Mouse (Mus musculus): ENCODE results near the gene Rfx8.

Gene Rfx8

GRCm38 (mm10) chr1:39720632-39721350 lies at the start of gene Rfx8:
Gene Rfx8 (minus strand): TSS chr1:39720997.
- DNase-seq (ENCODE audit: low read depth), result no peak

DNA sequence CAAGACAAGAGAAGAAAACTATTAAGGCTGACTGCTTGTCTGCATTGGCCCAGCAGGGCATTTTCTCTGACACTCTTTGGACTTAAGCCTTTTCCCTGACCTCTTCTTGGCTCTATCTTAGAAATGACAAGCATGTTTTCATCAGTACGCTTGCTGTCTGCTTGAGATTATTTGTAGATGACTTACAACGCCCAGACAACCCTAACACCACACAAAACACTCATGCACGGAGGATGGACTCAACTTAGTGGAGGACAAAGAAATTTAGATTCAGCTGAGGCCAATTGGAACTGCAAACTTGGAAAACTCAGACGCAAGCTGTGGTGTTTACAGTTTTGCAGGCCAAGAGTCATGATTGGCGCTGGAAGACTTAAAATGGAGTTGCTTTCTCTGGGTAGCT lies 49.6 kb upstream of the Rfx8 start:
- DNase-seq (ENCODE audit: low read depth), result peak; percentile 15

DNA sequence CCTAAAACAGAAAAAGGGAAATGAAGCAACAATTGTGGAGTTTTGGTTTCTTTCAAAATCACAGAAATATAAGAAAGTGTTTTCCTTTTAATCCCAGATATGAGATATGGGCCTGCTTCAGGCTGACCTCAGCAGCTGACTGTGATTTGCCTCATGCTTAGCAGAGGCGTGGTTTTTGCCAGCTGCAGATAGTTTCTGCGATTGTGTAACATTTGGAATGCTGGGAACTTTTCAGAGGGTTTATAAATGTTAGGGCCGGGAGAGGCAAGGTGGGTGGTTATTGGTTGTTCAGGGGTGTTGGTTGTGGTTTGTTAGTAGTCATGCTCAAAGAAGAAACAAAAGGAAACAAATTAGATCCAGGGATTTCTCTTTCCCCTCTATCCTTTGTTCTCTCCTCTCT lies 47.2 kb upstream of the Rfx8 start:
- DNase-seq (ENCODE audit: low read depth), result peak; percentile 25

DNA sequence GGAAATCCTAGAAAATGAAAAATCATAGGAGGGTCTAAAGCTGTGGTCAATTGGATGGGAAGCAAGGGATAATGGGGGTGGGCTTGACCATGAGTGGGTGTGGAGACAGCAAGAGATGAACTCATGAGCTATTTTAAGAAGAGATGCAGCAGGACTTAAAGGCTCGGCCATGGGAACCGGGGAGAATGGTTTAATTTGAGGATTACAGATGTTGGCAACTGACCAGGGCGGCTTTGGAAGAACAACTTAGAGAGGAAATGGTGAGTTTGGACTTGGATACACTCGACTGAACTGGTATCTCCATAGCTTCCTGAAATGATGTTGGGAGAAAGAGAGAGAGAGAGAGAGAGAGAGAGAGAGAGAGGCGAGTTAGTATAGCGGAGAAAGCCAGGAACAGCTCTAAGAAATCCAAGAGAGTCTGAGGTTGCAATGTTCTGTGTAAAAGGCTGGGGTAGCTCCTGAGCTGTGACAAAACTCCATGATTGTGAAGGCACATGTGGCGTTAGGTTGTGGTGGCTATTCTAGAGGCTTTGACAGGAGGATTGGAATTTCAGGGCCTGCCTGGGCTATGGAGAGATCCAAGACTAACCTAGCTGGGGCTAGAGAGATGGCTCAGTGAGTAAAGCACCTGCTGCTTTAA lies 45.2 kb upstream of the Rfx8 start:
- DNase-seq (ENCODE audit: low read depth), result no peak

DNA sequence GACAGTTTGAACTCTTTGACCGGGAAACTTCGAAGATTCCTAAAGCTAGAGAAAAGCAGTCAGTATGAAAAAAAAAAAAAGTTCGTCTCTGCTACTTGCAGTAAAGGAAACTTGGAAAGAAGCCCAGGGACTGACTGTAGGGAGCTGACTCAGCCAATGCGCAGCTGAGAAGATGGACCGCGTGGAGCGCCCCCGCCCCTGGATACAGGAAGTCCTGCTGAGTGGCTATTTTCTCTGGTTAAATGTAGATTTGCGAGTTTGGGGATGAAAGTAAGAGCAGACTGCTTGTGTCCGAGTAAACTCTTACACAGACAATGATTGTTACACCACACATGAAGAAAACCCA lies 41.2 kb upstream of the Rfx8 start:
- DNase-seq (ENCODE audit: low read depth), result peak; percentile 97

GRCm38 (mm10) chr1:39761211-39762024 lies 40.6 kb upstream of the Rfx8 start:
- DNase-seq (ENCODE audit: low read depth), result peak; percentile 91

DNA sequence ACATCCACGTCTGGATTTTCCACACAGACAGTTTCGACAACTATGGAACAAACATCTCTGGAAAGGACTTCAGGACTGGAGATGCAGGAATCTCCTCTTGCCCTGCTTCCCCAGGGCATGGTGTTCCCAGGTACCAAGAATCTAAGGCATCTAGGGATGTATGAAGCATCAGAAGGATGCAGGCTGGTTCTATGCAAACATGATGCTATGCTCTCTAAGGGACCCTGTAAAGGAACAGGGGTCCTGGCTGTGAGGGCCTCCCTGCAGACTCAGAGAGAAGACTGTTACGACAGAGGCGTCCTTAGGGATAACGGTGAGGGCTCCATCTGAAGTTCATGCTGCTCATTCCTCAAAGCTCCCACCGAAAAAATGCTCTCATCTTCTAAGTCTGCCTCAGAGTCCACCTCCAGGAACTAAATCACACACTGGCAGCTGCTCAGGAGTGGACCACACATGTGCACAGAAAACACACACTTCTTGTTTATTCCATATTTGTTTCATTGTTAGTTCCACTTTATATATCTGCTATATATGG lies 39.5 kb upstream of the Rfx8 start:
- peak; percentile 61 for DNase-seq (ENCODE audit: low read depth)

DNA sequence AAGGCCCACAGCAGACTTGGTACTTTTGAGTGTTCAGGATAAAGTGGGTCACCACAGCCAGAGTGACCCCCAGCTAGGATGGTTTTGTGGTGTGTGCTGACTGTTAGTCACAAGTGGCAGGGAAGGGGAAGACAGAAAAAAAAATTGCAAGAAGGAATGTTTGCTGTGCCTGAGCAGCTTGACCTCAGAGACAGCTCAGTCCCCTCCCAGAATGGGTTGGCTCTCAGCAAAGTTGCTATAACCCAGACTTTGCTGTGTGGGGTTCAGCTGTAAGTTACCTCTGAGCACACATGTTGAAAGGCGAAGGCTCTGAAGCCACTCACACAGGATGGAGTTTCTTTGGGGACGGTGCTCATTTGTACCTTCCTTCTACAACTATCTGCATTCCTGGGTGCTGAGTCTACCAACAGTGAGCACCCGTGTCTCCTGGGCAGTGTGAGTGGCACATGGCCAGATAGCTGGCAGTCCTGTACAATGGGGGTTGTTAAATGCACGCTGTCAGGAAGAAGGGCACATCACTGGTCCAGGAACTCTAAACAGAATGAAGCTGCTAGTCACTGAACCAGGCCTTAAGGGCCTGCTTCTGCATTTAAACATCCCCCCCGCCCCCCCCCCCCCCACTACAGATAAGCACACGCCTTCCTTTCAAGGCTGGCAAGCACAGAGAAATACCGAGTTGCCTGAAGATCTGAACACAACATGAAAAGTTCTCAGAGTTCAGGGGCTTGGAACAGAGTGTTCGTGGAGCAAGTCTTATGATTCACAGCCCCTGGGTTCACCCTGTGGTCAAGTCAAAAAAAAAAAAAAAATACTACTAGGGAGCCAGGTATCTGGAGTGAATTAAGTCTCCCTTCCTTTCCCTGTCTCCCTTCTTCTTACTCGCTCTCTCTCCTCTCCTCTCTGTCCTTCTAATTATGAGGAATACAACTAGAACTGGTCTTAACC lies 38.7 kb upstream of the Rfx8 start:
- peak; percentile 85 for DNase-seq (ENCODE audit: low read depth)

DNA sequence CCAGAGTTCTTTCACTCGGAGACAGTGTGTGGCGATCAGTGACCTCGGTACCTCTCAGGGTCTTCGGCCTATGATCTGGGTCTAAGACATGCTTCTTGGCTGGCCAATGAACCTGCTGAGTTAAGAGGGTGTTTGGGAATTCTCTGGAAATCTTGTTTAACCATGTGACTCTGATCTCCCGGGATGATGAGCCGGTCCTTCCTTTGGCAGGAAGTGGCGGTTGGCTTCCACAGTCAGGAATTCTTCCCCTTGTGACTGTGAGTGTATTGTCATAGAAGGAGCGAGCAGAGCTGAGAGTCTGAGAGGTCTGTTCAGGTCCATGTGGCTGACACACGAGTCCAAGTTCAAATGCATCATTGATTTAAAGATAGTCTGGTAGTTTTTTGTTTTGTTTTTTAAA lies 37.4 kb upstream of the Rfx8 start:
- DNase-seq (ENCODE audit: low read depth), result peak; percentile 55

GRCm38 (mm10) chr1:39756952-39757351 lies 36.2 kb upstream of the Rfx8 start:
- peak; percentile 24 for DNase-seq (ENCODE audit: low read depth)

GRCm38 (mm10) chr1:39754224-39754957 lies 33.6 kb upstream of the Rfx8 start:
- DNase-seq (ENCODE audit: low read depth), result peak; percentile 70

DNA sequence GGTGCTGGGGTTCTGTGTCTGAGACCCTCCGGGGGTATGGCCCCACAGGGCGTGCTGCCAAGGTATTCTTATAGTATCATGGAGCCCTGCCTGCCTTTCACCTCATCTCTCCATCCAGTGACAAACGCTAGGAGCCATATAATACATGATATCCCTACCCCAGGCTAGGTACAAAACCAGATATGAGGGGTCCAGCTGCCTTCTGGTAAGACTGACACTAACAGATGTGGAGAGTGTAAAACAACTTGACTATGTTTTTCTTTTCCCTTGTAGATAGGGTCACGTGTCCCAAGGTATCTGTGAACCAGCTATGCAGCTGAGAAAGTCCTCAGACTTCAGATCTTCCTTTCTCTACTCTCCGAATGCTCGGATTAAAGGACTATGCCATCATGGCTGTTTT lies 30.7 kb upstream of the Rfx8 start:
- DNase-seq (ENCODE audit: low read depth), result no peak

- no peak for DNase-seq (ENCODE audit: low read depth)
Measured at GRCm38 (mm10) chr1:39749664-39750063, 28.9 kb upstream of the Rfx8 start.

GRCm38 (mm10) chr1:39749214-39749613 lies 28.4 kb upstream of the Rfx8 start:
- DNase-seq (ENCODE audit: low read depth), result no peak

- no peak for DNase-seq (ENCODE audit: low read depth)
Measured at GRCm38 (mm10) chr1:39748666-39749065, 27.9 kb upstream of the Rfx8 start.

DNA sequence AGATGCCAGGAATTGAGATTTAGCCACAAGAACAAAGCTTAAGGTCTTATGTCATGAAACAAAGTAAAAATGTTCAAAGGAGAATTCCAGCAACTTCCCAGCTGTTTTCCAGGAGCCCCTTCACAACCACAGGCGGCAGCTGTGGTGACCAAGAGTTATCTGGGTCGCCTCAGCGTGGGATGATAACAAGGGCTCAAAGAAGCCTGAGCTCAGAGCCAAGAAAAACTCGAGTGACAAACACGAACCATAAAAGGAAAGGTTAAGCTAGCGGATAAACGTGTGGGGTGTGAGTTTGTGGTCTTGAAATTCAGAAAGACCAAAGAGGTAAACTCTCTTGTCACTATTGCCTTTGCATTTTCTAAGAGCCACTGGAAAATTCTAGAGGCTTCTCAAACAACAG lies 25.7 kb upstream of the Rfx8 start:
- DNase-seq (ENCODE audit: low read depth), result no peak

DNA sequence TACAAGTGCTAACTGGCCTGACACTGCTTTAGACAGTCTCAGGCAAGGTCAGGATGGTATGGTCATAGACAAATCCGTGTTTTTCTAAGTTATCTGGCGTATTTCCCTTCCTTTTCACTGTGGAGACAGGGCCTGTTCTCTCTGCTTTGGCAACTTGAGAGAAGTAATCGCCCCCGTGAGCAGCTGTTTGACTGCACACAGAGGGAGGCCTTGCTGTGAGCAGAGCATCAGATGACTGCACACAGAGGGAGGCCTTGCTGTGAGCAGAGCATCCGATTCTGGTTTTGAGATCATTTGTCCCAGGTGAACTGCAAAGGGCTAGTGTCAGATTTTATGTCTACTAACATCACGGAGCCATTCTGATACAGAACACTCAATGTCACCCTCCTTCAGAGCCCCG lies 20.2 kb upstream of the Rfx8 start:
- no peak for DNase-seq (ENCODE audit: low read depth)

- no peak for DNase-seq (ENCODE audit: low read depth)
Measured at GRCm38 (mm10) chr1:39740002-39740401, 19.2 kb upstream of the Rfx8 start.

GRCm38 (mm10) chr1:39735927-39736604 lies 15.3 kb upstream of the Rfx8 start:
- no peak for DNase-seq (ENCODE audit: low read depth)

- no peak for DNase-seq (ENCODE audit: low read depth)
Measured at GRCm38 (mm10) chr1:39735493-39735892, 14.7 kb upstream of the Rfx8 start.

All from NIH3T3 (cell line).